Mouse (Mus musculus): ENCODE data around the gene Lim2. TPM values are rescaled to one million over a fixed set of nuclear protein-coding genes. Genes with fewer than 3 reads are reported as not detected.

Gene Lim2
- total RNA-seq, 2 experiments from 2014 or later: not detected

DNA sequence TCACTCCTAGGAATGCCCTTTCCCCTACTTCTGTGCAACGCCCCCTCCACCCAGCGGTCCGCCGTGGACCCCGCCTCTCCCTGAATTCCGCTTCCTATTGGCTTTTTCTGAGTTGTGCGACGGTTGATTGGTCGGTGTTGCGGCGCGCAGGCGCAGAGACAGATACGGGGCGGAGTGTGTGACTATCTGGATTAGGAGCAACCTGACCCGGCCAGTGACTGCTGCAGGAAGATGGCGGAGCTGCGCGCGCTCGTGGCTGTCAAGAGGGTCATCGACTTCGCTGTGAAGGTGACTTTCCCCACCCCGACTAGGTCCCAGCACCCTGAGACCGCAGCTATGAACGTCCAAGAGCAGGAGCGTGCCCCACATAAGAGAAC lies 16.4 kb downstream of the Lim2 start, which contains the start of the genes Etfb and Gm45233:
TSS of gene Etfb (plus strand) at position 167 of the 377 bp plus-strand sequence.
TSS of gene Gm45233 (plus strand) at position 212 of the 377 bp plus-strand sequence.
- peak; percentile 90 for DNase-seq

DNA sequence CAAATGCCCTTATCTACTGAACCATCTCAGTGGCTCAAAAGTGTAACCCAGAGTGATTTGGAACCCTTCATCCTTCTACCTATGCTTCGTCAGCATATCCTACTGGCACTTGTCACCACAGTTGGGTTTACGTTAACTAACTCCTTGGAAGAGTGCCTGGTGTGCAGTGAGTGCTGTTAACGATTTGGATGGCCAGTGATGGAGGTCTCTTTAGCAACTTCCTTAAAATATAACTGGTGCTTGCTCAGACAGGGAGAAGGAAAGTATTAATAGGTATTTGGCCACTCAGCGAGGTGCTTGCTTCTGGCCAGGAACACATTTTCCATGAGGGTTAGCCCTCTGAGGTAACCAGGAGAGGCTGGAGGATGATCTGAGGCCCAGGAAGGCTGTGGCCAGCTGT lies 20.3 kb downstream of the Lim2 start:
- DNase-seq: no peak

DNA sequence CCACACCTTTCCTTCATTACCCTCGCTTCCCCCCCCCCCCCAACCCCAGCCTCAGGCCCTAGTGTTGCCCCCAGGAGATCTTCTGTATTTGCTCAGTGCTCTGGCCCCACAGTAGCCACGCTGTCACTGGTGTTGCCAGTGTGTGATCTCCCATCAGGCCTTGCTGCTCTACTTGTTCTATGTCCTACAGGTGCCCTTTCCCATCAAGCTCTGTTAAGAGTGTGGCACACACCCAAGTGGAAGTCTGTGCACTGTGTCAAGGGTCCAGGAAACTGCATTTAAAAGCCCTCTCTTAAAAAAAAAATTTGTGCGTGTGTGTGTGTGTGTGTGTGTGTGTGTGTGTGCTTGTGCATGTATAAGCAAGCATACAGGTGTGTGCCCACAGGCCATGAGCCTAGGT lies 20.8 kb downstream of the Lim2 start:
- no peak for DNase-seq

DNA sequence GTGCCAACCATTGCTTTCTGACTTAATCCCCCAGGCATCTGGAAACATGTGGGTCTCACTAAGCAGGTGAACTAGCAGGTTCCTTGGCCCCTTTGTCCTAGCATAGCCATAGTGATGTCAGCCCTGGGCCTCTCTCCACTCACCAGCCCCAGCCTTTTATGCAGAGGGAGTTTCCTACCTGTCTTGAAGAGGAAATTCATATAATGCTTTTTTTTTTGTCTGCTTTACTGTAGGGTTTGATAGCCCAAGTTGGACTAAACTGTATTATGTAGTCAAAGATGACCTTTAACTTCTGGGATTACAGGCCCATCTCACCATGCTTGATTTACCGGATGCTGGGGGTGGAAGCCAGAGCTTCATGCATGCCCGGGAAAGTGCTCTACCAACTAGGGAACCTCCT lies 22.3 kb downstream of the Lim2 start:
- DNase-seq: no peak

DNA sequence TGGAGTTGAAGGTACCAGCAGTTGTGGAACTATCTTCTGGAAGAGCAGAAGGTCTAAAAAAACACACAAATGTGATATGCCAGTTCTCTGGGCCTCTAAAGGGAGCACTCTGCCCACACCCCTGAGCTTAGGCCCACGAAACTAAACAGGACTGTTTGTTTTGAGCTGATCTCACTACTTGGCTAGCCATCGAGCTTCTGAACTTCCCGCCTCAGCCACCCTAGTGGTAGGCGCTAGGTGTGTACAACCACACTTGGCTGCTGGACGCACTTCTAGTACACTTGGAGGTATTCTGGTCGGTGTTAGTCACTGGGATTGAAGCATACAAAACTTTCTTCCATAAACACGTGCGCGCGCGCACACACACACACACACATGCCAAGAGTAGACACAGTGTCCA lies 24.3 kb downstream of the Lim2 start:
- DNase-seq: no peak

DNA sequence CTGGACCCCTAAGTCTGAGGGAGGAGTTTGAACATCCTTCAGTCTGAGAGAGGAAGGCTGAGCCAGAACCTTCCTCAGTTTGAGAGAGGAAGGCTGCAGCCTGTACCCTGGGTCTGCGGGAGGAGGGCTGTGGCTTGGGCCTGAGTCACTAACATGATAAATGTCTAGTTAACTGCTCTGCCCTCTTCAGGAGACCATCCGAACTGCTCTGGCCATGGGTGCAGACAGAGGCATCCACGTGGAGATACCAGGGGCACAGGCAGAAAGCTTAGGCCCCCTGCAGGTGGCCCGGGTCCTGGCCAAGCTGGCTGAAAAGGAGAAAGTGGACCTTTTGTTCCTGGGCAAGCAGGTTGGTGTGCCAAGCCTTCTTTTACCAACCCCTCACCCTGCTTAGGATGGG lies 25.1 kb downstream of the Lim2 start:
- no peak for DNase-seq

DNA sequence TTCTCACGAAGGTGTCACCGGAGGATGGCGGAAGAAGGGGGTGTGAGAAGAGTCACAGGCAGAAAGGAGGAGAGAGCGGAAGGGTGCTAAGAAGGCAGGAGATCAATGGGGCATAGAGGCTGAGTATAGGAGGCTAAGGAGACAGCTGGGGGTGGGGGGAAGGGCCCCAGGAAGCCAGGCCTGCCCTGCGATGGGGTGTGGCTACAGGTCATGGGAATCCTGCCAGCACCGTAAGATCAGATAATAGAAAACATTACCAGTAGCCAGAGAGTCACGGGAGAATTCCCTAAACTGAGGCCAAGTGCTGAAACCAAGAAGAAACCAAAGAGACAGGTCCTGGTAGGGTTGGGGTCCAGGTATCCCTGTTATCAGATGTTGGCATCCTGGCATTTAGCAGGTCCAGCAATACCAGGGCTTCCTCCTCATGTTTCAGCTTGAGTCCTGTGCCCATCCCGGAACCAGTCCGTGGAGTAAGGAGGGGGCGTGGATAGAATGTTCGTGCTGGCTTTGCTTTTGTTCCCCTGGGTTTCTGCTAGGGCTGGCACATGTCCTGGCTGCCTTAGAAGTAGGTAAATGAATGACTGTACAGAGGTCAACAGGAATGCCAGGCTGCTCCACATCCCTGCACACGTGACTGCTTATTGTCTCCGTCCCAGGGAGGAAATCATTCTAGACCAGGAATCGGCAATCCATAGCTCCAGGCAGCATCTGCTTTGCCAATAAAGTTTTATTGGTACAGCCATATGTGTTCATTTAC lies 26.3 kb downstream of the Lim2 start:
- DNase-seq: no peak

DNA sequence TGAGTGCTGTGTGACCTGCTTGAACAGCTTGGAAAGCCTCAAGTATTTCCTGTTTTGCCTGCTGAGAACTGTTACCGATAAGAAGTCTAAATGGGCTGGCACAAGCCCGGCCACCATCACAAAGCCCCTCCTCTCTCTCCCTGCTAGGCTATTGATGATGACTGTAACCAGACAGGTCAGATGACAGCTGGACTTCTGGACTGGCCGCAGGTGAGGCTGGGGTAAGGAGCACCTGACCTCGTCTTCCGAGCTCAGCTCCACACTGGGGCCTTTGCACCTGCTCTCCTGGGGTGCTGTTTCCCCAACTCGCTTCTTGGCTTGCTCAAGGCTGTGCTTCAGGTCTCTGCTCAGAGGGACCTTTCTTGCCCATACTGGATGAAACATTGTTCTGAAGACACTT lies 26.9 kb downstream of the Lim2 start:
- DNase-seq: no peak

DNA sequence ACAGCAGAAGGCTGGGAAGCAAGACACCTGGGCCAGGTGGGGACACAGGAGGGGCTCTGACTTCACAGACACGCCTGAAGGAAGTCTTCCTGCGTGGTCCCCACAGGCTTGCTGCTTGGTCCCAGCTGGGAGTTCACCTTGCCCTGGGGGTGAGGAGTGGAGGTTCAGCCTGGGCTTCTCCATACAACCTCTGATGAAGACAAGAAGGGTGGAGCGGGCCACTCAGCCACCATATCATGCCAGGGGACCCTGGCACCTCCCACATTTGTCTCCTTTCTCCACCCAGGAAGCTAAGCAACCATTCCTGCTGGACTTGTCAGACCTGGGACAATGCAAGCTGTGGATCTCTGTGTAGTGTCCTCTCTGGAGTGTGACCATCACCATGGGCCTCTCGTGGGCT lies 35.4 kb downstream of the Lim2 start, which contains the start of gene Vsig10l:
TSS of gene Vsig10l (plus strand) at position 301 of the 400 bp plus-strand sequence.
- no peak for DNase-seq

DNA sequence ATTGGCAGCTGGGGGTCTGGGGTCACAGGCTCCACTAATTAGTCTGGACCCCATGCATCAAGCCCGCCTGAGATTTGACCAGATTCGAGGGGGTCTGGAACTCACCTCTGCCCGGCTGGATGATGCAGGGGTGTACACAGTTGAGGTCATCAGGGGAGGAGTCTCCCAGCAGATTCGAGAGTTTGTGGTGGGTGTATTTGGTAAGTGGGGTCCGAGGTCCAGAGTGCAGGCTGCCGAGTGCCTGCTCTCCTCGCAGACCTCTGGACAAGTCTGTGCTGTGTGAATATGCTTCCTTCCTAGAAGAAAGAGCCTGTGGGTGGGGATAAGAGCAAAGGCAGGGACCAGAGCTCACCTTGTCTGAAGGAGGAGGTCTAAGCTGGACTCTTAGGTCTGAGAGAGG lies 36.5 kb downstream of the Lim2 start:
- DNase-seq: no peak

DNA sequence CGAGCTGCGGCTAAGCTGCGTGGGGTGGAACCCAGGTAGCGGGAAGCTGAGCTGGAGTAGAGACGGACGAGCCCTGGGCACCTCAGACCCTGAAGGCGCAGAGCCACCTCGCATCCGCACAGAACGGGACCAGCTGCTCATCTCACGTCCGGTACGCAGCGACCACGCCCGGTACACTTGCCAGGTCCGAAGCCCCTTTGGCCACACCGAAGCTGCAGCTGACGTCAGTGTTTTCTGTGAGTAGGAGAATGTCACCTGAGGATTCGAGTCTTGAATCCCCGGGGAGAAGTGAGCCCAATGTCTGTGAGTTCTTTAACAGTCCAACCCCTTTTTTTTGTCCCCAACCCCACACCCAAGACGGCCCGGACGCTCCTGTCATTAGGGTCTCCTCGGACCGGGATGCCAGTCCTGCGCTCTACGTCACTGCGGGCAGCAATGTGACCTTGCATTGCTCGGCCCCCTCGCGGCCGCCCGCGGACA lies 37.4 kb downstream of the Lim2 start:
- peak; percentile 26 for DNase-seq

DNA sequence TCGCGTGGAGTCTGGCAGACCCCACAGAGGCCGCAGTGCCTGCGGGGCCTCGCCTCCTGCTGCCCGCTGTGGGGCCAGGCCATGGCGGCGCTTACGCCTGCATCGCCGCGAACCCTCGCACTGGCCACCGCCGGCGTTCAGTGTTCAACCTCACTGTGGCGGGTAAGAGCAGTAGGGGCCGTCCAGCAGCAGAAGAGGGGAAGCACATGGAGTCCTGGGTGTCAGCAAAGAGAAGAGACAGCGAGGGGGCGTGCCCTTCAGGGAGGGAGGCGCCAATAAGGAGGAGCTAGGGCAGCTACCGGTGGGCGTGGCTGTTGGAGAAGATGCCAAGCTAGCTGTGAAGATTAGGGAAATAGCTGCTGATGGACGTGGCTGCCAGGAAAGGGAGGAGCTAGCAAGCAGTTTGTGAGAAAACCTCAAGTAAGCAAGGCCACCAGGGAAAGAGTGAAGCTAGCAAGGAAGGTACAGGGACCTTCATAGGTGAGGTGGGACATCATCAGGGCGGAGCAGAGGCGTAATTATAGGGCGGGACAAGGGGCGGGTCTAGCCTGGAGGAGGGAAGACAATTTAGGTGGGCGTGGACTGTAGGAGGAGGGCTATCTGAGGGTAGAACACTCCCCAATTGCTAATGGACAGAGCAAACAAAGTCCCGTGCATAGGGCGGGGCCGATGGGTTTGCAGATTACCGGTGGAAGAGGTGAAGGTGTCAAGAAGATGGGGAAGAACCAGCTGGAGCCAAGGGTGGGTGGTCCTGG lies 38.1 kb downstream of the Lim2 start:
- peak; percentile 79 for DNase-seq

DNA sequence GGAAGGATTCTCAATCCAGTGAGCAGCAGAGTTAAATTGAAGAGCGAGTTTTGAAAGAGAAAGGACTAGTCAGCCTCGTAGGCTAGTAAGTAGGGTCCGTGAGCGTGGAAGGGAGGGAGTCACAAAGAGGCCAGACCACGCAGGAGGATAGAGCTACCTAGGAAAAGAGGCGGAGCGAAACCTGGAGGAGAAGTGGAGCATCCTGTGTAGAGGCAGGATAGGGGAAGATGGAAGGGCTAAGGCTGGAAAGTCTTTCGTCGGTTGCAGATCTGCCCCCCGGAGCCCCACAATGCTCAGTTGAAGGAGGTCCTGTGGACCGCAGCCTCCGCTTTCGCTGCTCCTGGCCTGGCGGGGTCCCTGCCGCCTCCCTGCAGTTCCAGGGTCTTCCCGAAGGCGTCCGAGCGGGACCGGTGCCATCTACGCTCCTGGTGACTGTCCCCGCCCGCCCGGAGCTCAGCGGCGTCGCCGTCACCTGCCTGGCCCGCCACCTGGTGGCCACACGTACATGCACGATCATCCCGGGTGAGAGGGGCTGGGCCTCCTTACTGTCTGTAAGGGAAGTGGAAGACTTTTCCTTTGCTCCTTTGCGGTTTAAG lies 38.7 kb downstream of the Lim2 start:
- peak; percentile 93 for DNase-seq

DNA sequence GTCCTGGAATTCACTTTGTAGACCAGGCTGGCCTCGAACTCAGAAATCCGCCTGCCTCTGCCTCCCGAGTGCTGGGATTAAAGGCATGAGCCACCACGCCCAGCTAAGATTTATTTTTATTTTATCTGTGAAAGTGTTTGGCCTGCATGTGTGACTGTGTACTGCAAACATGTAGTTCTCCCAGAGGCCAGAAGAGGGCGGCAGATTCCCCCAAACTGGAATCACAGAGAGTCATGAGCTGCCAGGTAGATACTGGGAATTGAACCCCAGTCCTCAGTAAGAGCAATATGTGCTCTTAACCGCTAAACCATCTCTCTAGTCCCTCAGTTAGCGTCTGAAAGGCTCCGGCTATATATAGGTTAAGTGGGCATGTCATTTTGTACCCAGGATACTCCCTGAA lies 42.9 kb downstream of the Lim2 start:
- no peak for DNase-seq

DNA sequence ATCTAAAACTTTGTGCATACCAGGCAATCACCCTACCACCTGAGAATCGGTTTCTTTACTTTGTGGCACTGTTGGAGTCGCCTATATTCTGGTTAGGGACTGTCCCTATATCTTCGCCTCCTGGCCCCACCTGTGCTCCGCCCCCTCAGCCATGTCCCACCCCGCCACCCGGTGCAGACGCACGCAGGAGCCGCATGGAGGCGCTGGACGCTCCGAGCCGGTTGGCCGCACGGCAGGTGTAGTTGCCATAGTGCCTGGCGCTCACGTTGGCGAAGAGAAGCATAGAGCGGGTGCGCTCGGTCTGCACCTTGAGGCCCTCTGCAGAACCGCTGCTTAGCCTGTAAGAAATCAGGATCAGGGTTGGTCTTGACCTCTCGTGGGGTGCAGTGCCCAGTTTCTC lies 48.2 kb downstream of the Lim2 start:
- DNase-seq: no peak

DNA sequence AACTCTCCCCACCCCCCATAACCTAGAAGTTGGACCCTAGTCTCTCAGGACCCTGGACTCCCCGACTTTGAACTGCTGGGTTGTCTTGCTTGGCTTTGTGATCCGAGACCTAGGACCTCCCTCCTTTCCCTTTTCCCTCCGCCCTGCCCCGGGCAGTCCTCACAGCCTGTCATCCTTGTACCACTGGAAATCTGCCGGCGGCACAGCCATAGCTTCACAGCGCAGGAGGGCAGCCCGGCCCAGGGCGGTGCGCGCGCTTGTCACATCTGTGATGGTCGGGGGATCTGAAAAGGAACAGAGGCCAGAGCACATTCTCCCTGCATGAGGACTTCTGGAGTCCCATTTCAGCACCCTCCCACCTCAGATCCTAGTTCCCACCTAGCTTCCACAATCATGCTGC lies 48.9 kb downstream of the Lim2 start:
- DNase-seq: no peak

DNA sequence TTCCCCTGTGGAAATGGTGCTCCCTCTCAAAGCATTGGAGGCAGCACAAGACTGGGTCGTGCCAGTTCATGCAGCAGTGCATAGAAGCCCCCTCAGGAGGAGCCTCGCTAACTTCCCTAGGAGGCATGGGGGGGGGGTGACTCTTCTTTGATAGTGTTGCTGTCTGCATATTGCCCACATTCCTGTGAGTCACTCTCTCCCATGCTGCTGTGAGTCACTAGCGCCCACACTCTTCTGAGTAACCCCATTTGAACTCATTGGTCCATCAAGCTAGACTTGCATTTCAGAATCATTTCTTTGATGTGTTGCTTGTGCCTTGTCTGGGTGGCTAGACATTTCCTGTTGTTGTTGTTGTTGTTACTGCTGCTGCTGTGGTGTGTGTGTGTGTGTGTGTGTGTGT lies 53.7 kb downstream of the Lim2 start:
- DNase-seq: no peak

DNA sequence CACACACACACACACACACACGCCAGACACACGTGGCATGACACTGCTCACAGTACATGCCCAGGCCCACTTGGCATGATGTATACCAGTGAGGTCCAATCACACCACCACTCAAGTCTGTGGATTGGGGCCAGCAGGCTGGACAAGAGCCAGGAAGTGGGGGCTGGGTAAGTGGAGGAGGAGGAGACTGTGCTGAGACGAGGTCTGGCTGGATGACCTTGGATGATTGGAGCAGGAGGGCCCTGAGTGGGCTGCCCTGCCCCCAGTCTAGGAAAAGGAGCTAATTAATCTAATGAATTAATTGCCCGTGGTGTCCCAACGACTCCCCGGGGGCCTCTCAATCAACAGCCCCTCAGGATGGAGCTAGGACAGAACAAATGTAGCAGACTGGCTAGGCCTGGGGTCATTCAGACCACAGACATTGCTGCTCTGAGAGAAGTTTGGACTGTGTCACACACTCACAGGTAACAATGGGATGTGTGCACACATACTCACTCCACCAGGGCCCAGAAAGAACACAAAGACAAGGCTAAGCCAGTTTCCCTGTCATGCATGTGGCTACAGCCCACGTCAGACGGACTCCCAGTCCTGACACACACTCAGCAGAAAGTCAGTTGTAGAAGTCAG lies 54.7 kb downstream of the Lim2 start:
- DNase-seq: no peak

DNA sequence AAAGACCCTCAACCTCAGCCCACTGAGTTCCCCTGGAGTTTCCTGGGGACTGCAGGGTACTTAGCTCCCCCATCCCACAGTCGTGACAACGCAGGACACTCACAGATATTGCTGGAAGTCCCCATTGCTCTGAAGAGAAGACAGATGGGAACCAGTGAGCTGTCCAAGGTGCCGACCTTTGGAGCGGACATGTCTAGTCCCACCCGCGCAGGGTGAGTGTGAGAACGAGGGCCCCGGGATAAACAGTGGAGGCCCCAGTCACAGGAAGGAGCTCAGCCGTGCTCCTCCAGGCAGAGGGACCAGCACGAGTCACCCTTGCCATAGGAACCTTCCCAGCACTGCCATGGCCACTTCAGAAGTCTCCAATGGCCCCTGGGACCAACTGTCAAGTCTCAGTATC lies 55.8 kb downstream of the Lim2 start:
- no peak for DNase-seq
